Mouse (Mus musculus) C2C12 (cell line): Measurements from ENCODE around the gene Tac4. TPM values are rescaled to one million over a fixed set of nuclear protein-coding genes. Genes with fewer than 3 reads are reported as not detected.

Experiments
- H3K27me3 ChIP-seq: one replicate; pipeline ENCODE4 v1.6.1; 2011; ENCODE audit not compliant: control insufficient read depth, insufficient read depth, insufficient read length
- H3K36me3 ChIP-seq: one replicate; pipeline ENCODE4 v1.6.1; 2011; ENCODE audit not compliant: control insufficient read depth, insufficient read depth
- H3K4me3 ChIP-seq: one replicate; pipeline ENCODE4 v1.5.1; 2011; ENCODE audit warnings: mild to moderate bottlenecking, control low read depth; ENCODE audit not compliant: poor library complexity, insufficient read depth, severe bottlenecking
- H3K79me2 ChIP-seq: one replicate; pipeline ENCODE4 v1.6.1; 2011; ENCODE audit not compliant: control insufficient read depth, insufficient read depth
- H3K79me3 ChIP-seq: one replicate; pipeline ENCODE4 v1.6.1; 2011; ENCODE audit warnings: low read depth, control low read depth
- H3ac ChIP-seq: one replicate; pipeline ENCODE3; 2011; ENCODE audit warnings: low read depth; ENCODE audit not compliant: control insufficient read depth, insufficient read length
- CEBPB ChIP-seq: IDR thresholded peaks from one replicate; pipeline ENCODE4 v1.6.1; 2011; ENCODE audit warnings: low read depth, mild to moderate bottlenecking, control low read depth, moderate library complexity
- CTCF ChIP-seq: IDR thresholded peaks from one replicate; pipeline ENCODE4 v1.5.1; 2011; ENCODE audit not compliant: control insufficient read depth, insufficient read depth, insufficient read length
- FOSL1 ChIP-seq: IDR thresholded peaks from one replicate; pipeline ENCODE4 v1.8.0; 2011; ENCODE audit warnings: mild to moderate bottlenecking, low read length; ENCODE audit not compliant: poor library complexity, insufficient read depth, severe bottlenecking
- MAX ChIP-seq: IDR thresholded peaks from one replicate; pipeline ENCODE4 v1.6.1; 2011; ENCODE audit warnings: mild to moderate bottlenecking, control low read depth
- MYOD1 ChIP-seq: IDR thresholded peaks from one replicate; pipeline ENCODE4 v1.6.1; 2011; ENCODE audit warnings: low read depth; ENCODE audit not compliant: control insufficient read depth, insufficient read length
- MYOG ChIP-seq: IDR thresholded peaks from one replicate; pipeline ENCODE4 v1.6.1; 2011; ENCODE audit not compliant: control insufficient read depth, insufficient read length; ENCODE audit errors: extremely low read depth
- USF1 ChIP-seq: IDR thresholded peaks from one replicate; pipeline ENCODE4 v1.6.1; 2011; ENCODE audit warnings: low read depth, mild to moderate bottlenecking, control low read depth, moderate library complexity
- polyA plus RNA-seq: library from polyadenylated mRNA; unstranded; fragments of >200 nt; fragmentation: generic; extraction: Trizol; gene quantifications from one replicate; pipeline ENCODE4 v1.2.1, GENCODE M21; 2012; ENCODE audit warnings: missing spikeins

Tac4 gene
- polyA plus RNA-seq, 1 experiment = 0.04 TPM

GRCm38 (mm10) chr11:95310648-95311424 lies 49.5 kb downstream of the Tac4 start:
- Histone ChIP-seq H3K4me3 (peak overlapping the region; percentile 50), H3K79me2 (peaks cover 50% of the 10 kb centered on the region), H3K79me3 (peaks cover 34% of the 10 kb centered on the region), H3K36me3 (peaks cover 13% of the 10 kb centered on the region), H3ac (peak overlapping the region; percentile 72), H3K27me3 (no peaks in the 10 kb centered on the region)
- TF ChIP-seq FOSL1 = no peak
- TF ChIP-seq MYOD1 = no peak
- TF ChIP-seq CEBPB = no peak
- no peak for TF ChIP-seq MYOG
- TF ChIP-seq MAX = no peak
- no peak for TF ChIP-seq USF1
- no peak for TF ChIP-seq CTCF

- TF ChIP-seq FOSL1 (no peak), MYOD1 (no peak), MYOG (no peak), CEBPB (no peak), CTCF (no peak), MAX (no peak), USF1 (no peak)
- H3K79me3 ChIP-seq = peaks cover 28% of the 10 kb centered on the region
- H3K4me3 ChIP-seq = no peak overlapping the region
- no peak overlapping the region for H3ac ChIP-seq
- peaks cover 7% of the 10 kb centered on the region for H3K36me3 ChIP-seq
- H3K79me2 ChIP-seq = peaks cover 44% of the 10 kb centered on the region
- H3K27me3 ChIP-seq = no peaks in the 10 kb centered on the region
These were observed 50.1 kb downstream of the Tac4 start for GRCm38 (mm10) chr11:95311425-95311807.

- no peaks in the 10 kb centered on the region for H3K36me3 ChIP-seq
- H3ac ChIP-seq = no peak overlapping the region
- H3K27me3 ChIP-seq = no peaks in the 10 kb centered on the region
- H3K79me2 ChIP-seq = peaks cover 12% of the 10 kb centered on the region
- TF ChIP-seq MYOG = no peak
- TF ChIP-seq FOSL1 = no peak
- TF ChIP-seq CEBPB = no peak
- TF ChIP-seq MYOD1 = no peak
- no peak for TF ChIP-seq MAX
- no peak for TF ChIP-seq CTCF
- no peak for TF ChIP-seq USF1
- H3K79me3 ChIP-seq = no peaks in the 10 kb centered on the region
- no peak overlapping the region for H3K4me3 ChIP-seq
These were observed 54.1 kb downstream of the Tac4 start for GRCm38 (mm10) chr11:95315215-95315955.

- Histone ChIP-seq H3K36me3 (no peaks in the 10 kb centered on the region), H3K79me3 (no peaks in the 10 kb centered on the region), H3K79me2 (no peaks in the 10 kb centered on the region), H3K27me3 (no peaks in the 10 kb centered on the region), H3ac (no peak overlapping the region), H3K4me3 (no peak overlapping the region)
- TF ChIP-seq CEBPB (no peak), MYOD1 (no peak), FOSL1 (no peak)
These were observed 56.8 kb downstream of the Tac4 start for GRCm38 (mm10) chr11:95318116-95318515.

Other genes with a start within 250 kb of the Tac4 start
- 1.8 TPM for gene Pdk2, start 220.2 kb upstream of the Tac4 start, polyA plus RNA-seq
- gene Itga3, start 184.7 kb upstream of the Tac4 start, polyA plus RNA-seq = 51.1 TPM
- 31.8 TPM for gene Dlx3, start 141.4 kb upstream of the Tac4 start, polyA plus RNA-seq
- gene Dlx4, start 115.3 kb upstream of the Tac4 start, polyA plus RNA-seq = 0.37 TPM
- 44.3 TPM for gene Kat7, start 48.7 kb downstream of the Tac4 start, polyA plus RNA-seq
- 7.7 TPM for gene Fam117a, start 75.5 kb downstream of the Tac4 start, polyA plus RNA-seq
- gene Slc35b1, start 123.2 kb downstream of the Tac4 start, polyA plus RNA-seq = 79.1 TPM
- gene Spop, start 152.6 kb downstream of the Tac4 start, polyA plus RNA-seq = 59.0 TPM